Mouse (Mus musculus): ENCODE results near the gene Zfp867.

Gene Zfp867

GRCm38 (mm10) chr11:59458973-59459372, 13.3 kb downstream of the Zfp867 start:
- no peak for DNase-seq (ENCODE audit: low spot score)

- no peak for DNase-seq (ENCODE audit: low spot score)
Observed at GRCm38 (mm10) chr11:59456891-59457290, 15.4 kb downstream of the Zfp867 start.

GRCm38 (mm10) chr11:59456346-59456745, 15.9 kb downstream of the Zfp867 start:
- no peak for DNase-seq (ENCODE audit: low spot score)

- no peak for DNase-seq (ENCODE audit: low spot score)
Observed at GRCm38 (mm10) chr11:59451086-59451485, 21.2 kb downstream of the Zfp867 start, which contains the start of gene Snap47. Snap47 (minus strand) TSS chr11:59451186.

- DNase-seq (ENCODE audit: low spot score) = peak; percentile 59
Observed at GRCm38 (mm10) chr11:59450230-59450771, 22.0 kb downstream of the Zfp867 start.

GRCm38 (mm10) chr11:59449741-59450229, 22.5 kb downstream of the Zfp867 start, which contains the start of gene Jmjd4:
Jmjd4 (plus strand) TSS chr11:59450045.
- peak; percentile 76 for DNase-seq (ENCODE audit: low spot score)

GRCm38 (mm10) chr11:59443102-59443501, 29.2 kb downstream of the Zfp867 start:
- DNase-seq (ENCODE audit: low spot score) = no peak

GRCm38 (mm10) chr11:59437954-59438353, 34.3 kb downstream of the Zfp867 start:
- no peak for DNase-seq (ENCODE audit: low spot score)

- no peak for DNase-seq (ENCODE audit: low spot score)
Observed at GRCm38 (mm10) chr11:59432261-59432660, 40.0 kb downstream of the Zfp867 start.

GRCm38 (mm10) chr11:59429959-59430358, 42.3 kb downstream of the Zfp867 start:
- no peak for DNase-seq (ENCODE audit: low spot score)

GRCm38 (mm10) chr11:59428057-59428660, 44.1 kb downstream of the Zfp867 start:
- no peak for DNase-seq (ENCODE audit: low spot score)

GRCm38 (mm10) chr11:59425671-59426101, 46.6 kb downstream of the Zfp867 start:
- peak; percentile 90 for DNase-seq (ENCODE audit: low spot score)

- no peak for DNase-seq (ENCODE audit: low spot score)
Observed at GRCm38 (mm10) chr11:59423010-59423588, 49.2 kb downstream of the Zfp867 start.

GRCm38 (mm10) chr11:59421967-59422366, 50.3 kb downstream of the Zfp867 start:
- DNase-seq (ENCODE audit: low spot score) = no peak

GRCm38 (mm10) chr11:59421436-59421835, 50.8 kb downstream of the Zfp867 start:
- no peak for DNase-seq (ENCODE audit: low spot score)

GRCm38 (mm10) chr11:59418708-59419107, 53.6 kb downstream of the Zfp867 start:
- DNase-seq (ENCODE audit: low spot score) = peak; percentile 11

- DNase-seq (ENCODE audit: low spot score) = no peak
Observed at GRCm38 (mm10) chr11:59412999-59413863, 59.0 kb downstream of the Zfp867 start.

- DNase-seq (ENCODE audit: low spot score) = no peak
Observed at GRCm38 (mm10) chr11:59412058-59412457, 60.2 kb downstream of the Zfp867 start.

Measured in T-cell, adult 2 months (primary cell).